Mouse (Mus musculus) right cerebral cortex, postnatal 10 days (tissue): ENCODE data around the gene Krtap4-8.
"Not testable (repeated sequence)": the region's sequence is repeated elsewhere in the genome, so short reads cannot be mapped to it uniquely, and the experiment has no call there.

ENCODE experiments used
- DNase-seq, 2 experiments: peaks; one replicate each; pipeline ENCODE4 v3.0.0; 2021; ENCODE audit warnings: low spot score in 2 of 2

Gene Krtap4-8

GRCm38 (mm10) chr11:99780604-99781003, at the start of gene Krtap4-8:
Gene Krtap4-8 (minus strand): TSS chr11:99780704.
- no peak for DNase-seq

GRCm38 (mm10) chr11:99815566-99815965, 35.1 kb upstream of the Krtap4-8 start, which contains the start of gene Gm11564:
Gene Gm11564 (minus strand): TSS chr11:99815666.
- DNase-seq, result not testable (repeated sequence)

- not testable (repeated sequence) for DNase-seq
Measured at GRCm38 (mm10) chr11:99809792-99810191, 29.3 kb upstream of the Krtap4-8 start, which contains the start of gene Krtap4-13. Gene Krtap4-13 (minus strand): TSS chr11:99809892.

DNA sequence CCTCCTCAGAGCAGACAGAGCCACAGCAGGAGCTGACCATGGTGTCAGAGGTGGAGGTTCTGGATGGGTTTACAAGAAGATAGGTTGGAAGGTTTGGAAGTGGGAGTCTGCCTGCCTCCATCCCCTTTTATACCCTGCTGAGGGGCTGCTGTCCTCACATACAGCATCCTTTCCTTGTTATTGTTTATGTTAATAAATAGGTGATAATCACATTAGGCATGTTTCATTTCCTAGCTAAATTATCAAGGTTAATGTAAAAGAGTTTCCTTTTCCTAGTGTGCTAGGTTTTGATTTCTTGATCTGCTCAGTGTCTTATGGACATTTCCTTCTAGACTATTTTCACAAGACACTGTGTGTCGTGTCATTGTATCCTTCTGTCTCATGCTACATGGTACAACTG, 23.8 kb upstream of the Krtap4-8 start, which contains the start of gene Gm11554:
Gene Gm11554 (minus strand): TSS at position 101 of the 400 bp plus-strand sequence.
- not testable (repeated sequence) for DNase-seq

GRCm38 (mm10) chr11:99798832-99799231, 18.3 kb upstream of the Krtap4-8 start, which contains the start of gene Gm11569:
Gene Gm11569 (minus strand): TSS chr11:99798932.
- not testable (repeated sequence) for DNase-seq

DNA sequence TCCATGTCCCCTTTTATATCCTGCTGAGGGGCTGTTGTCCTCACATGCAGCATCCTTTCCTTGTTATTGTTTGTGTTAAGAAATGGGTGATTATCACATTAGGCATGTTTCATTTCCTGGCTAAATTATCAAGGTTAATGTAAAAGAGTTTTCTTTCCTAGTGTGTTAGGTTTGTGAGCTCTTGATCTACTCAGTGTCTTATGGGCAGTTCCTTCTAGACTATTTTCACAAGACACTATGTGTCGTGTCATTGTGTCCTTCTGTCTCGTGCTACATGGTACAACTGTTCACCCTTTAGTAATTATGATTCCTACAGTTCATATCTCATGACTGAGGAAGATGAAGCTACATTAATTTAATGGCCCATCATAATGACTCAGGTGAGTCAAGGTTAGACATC, 12.9 kb upstream of the Krtap4-8 start, which contains the start of gene Gm11596:
Gene Gm11596 (minus strand): TSS at position 101 of the 400 bp plus-strand sequence.
- DNase-seq, result no peak

GRCm38 (mm10) chr11:99784900-99785299, 4.4 kb upstream of the Krtap4-8 start, which contains the start of gene Krtap4-9:
Gene Krtap4-9 (plus strand): TSS chr11:99785200.
- not testable (repeated sequence) for DNase-seq

DNA sequence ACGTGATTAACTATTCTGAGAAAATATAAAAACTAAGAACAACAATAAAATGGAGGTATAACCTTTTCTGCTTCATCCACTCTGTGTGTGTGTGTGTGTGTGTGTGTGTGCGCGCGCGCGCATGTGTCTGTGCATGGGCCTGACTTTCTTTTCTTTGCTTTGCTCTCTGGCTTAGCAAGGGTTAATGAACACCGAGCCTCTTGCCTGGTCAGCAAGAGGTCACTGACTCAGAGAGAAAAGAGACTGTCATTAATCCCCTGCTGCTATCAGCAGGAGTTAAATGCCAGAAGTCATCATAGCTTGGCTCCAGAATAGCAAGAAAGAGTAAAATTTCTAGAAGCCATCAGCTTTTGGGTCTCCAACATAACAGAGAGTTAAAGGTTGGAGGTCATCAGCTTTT, 2.1 kb downstream of the Krtap4-8 start:
- no peak for DNase-seq

DNA sequence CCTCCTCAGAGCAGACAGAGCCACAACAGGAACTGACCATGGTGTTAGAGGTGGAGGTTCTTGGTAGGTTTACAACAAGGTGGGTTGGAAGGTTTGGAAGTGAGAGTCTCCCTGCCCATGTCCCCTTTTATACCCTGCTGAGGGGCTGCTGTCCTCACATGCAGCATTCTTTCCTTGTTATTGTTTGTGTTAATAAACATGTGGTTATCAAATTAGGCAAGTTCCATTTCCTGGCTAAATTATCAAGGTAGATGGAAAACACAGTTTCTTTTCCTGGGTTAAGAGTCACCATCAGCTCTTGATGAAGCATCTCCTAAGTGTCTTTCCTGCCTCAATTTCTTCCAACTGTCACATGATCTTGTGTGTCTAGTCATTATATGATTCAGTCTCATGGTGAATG, 7.7 kb downstream of the Krtap4-8 start, which contains the start of gene Gm11595:
Gene Gm11595 (minus strand): TSS at position 101 of the 400 bp plus-strand sequence.
- DNase-seq, result not testable (repeated sequence)

DNA sequence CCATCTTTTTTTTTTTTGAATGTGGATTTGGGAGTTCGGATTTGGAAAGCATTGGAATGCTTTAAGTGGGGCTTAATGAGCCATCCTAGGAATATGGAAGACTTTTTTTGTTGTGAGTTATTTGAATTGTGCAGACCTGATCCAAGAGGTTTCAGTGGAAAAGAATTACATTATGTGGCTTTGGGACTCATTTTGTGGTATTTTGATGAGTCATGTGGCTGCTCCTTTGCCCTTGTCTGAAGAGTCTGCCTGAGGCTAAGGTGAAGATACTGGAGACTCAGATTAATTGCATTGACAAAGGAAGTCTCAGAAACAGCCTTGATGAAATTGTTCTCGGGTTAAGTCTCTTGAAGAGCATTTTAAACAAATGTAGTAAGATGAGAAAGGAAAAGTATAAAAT, 12.1 kb downstream of the Krtap4-8 start:
- DNase-seq, result no peak

- DNase-seq, result no peak
Measured at GRCm38 (mm10) chr11:99758877-99759276, 21.6 kb downstream of the Krtap4-8 start.

- no peak for DNase-seq
Measured at GRCm38 (mm10) chr11:99743985-99744384, 36.5 kb downstream of the Krtap4-8 start.

DNA sequence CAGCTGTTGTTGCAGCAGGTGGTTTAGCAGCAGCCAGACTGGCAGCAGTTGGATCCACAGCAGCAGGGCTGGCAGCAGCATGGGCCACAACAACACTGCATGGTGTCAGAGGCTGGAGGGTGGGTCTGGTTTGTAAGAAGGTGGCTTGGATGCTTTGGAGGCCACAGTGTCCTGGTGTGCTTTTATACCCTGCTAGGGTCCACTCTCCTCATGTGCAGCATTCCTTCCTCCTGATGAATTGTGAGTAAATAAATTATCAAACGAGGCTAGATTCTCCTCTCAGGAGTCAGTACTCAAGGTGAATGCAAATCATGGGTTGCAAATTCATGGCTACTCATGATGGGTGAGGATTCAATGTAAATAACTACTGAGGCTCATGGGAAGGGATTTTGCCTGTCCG, 46.3 kb downstream of the Krtap4-8 start, which contains the start of gene Gm14180:
Gene Gm14180 (minus strand): TSS at position 101 of the 400 bp plus-strand sequence.
- DNase-seq, result no peak
